Mouse (Mus musculus): ENCODE results near the gene Eif4a1. TPM values are rescaled to one million over a fixed set of nuclear protein-coding genes. Genes with fewer than 3 reads are reported as not detected.

The Eif4a1 gene
- 347 and 357 TPM in 2 replicates for polyA plus RNA-seq (2015; fragmentation: Nextera tagmentation; extraction: Ambion mirVana)

DNA sequence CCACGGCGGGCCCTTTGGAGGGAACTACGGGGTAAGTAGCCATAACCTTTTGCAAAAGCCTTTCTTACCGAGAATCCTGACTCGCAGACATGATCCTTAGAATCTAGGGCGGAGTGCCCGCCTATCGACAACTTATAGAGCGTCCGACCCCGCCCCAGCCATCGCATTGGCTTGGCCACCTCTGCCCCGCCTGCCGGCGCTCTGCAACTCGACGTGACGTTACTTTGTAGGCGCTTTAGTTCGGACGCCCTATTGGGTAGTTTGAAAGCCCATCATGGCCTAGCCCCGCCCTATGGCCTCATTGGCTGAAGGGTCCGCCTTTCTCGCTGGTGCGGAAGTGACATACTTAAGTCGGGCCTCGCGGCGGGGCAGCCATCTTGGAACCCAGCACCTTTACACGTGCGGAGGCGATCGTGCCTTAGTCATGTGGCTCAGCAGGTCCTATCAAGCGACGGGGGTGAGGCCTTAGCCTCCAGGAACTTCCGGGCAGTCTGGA lies at the start of gene Eif4a1:
TSS of gene Eif4a1 (minus strand) at position 213 of the 496 bp plus-strand sequence.

DNA sequence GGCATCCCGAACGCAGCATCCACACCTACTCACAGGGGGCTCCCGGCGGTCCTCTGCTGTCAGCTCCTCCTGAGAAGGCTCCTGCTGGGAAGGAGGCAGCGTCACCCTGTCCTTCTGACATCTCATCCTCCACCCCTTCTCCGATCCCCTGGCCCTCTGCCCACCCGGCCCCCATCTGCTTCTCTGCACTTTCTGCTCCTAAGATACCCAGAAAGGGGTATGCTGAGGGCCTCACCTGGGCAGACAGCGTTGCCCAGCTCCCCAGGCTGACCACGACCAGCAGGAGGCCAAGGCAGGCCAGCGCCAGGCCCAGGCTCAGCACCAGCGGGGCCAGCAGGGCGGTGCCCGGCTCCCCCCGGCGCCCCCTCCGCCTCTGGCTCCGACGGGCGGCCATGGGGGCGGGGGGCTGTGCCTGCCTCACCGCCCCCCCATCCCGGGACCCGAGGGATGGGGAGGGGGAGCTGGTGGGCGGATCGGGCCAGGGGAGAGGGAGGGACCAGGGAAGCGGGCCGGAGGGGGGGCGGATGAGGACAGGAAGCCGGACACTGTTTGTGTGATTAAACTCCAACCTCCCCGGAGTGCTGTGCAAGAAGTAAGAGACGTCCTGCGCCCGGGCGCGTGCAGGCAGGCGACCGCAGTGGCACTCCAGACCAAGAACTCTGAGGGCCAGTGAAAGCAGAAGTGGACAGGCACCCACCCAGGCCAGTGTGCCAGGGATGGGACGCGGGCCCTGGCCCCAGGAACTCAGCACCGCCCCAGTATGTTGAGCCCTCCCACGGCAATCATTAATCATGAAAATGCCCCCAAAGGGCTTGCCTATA lies 23.3 kb upstream of the Eif4a1 start, which contains the start of the genes Tnfsf12 and Tnfsfm13:
TSS of gene Tnfsf12 (minus strand) at position 489 of the 821 bp plus-strand sequence.
TSS of gene Tnfsfm13 (minus strand) at position 738 of the 821 bp plus-strand sequence.

DNA sequence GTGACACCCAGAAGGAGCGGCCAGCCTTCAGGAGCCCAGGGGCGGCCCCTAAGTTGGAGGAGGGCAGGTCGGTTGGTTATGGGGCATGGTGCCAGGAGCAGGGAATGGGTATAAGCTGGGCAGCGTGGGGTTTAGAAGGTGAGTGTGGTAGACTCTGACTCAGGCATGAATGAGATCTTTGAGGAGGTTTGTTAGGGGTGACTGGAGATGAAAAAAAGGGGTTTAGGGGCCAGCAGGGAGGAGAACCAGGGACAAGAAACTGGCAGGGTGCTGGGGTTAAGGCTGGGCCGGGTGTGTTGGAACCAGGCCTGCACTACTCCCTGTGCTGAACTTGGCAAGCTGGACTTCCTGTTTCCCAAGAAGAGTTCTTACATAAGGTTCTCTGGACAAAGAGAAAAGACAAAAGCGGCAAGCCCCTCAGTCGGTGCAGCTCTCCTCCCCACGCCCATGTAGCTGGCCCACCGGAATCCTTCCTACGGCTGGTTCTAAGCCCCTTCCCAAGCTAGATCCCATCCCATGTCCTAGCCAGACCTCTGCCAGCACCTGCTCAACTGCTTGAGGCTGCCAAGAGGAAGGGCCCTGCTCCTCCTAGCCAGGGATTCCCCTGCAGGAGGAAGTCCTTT lies 13.4 kb upstream of the Eif4a1 start, which contains the start of gene Tnfsf13:
TSS of gene Tnfsf13 (minus strand) at position 259 of the 623 bp plus-strand sequence.

DNA sequence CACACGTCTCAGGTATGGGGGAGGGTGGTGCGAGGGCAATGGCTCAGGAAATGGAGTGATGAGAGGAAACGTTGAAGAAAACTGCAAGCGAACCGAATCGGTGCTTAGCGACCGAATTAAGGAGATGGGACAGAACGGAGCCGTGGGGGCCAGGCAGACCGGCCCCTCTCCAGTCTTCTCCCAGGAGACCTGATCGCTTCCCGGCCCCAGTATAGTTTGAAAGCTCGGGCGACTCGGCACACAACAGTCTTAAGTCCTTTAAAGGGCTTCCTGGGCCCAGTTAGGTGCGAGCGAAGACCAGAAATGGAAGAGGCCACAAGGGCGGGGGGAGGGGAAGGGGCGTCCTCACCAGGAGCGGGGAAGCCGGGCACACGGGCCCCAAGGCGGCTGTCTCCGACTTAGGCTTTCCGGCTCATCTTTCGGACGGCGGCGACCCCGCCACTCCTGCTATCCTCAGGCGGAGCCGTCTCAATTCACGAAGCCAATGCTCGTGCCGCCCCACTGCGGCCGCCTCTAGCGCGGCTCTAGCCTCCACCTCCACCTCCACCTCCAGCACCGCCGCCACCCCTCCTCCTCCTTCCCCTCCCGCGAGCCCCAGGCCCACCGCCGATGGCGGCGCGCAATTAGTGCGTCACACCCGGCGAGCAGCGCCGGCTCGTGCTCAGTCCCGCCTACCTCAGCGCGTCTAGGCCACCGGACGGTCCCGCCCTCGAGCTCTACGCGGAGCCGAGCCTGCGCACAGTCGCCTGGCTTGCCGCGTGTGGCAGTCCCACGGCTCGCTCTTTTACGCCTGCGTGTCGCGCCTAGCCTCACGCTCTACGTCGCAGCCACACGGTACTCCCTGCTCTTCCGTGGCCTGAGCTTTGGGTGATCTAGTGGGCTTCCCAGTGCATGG lies 9.3 kb upstream of the Eif4a1 start, which contains the start of gene Senp3:
TSS of gene Senp3 (minus strand) at position 771 of the 895 bp plus-strand sequence.

DNA sequence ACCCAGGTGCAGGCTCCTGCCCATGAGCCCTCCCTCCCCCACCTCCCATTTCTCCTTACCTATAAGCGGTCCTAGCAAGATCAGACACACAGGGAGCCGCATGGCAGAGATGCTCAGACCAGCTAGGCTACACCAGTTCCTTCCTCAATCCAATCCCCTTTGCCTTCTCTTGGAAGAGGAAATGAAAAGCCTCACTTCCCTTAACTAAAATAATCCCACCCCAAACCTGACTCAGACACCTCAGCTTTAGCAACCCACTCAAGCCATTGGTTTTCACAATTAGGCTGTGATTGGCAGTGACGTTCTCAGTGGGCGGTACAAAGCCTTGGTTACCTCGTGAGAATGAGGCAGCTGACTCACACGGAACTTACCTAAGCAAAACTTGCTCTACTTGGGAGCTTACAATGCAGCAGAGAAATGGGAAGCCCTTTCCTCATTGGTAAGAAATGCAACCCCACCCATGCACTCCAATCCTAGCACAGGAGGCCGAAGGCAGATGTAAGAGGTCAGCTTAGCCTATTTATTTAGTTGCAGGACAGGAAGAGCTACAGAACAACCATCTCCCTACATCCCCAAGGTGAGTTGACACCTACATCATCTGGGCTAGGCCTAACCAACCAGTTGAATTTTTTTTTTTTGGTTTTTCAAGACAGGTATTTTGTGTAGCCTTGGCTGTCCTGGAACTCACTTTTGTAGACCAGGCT lies 6.1 kb downstream of the Eif4a1 start, which contains the start of gene Cd68:
TSS of gene Cd68 (minus strand) at position 193 of the 704 bp plus-strand sequence.

DNA sequence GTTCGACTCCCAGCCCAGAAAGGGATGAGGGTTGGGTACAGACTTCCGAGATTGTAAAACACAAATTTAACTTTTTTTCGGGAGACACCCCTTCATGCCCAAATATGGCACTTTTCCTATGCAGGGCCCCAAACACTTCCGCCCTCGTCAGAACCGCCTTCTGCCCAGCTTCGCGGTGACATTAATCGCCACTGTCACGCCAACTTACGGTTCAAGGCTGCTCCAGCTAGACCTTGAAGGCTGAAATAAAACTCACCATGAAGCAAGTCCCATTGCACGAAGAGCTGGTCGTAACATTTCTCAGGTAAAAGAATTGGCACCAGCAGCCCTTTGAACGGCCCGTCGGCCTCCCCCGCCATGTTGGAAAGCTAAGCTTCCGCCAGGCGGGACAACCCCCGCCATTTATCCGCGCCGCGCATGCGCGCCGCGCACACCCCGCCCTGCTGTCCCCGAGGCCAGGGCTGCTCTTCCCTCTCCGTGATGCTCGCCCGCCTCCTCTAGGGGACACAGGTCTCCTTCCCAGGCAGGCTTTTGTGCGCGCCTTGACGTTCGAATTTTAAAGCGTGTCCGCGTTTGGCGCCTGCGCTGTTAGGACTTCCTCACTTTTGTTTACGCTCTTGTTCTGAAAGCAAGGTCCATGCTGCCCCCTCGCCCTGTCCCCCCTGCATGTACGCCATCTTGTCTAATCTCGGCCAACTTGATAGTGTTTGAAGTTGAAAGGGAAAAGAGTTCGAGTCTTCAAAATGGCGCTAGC lies 9.8 kb downstream of the Eif4a1 start, which contains the start of gene Mpdu1:
TSS of gene Mpdu1 (minus strand) at position 430 of the 754 bp plus-strand sequence.

DNA sequence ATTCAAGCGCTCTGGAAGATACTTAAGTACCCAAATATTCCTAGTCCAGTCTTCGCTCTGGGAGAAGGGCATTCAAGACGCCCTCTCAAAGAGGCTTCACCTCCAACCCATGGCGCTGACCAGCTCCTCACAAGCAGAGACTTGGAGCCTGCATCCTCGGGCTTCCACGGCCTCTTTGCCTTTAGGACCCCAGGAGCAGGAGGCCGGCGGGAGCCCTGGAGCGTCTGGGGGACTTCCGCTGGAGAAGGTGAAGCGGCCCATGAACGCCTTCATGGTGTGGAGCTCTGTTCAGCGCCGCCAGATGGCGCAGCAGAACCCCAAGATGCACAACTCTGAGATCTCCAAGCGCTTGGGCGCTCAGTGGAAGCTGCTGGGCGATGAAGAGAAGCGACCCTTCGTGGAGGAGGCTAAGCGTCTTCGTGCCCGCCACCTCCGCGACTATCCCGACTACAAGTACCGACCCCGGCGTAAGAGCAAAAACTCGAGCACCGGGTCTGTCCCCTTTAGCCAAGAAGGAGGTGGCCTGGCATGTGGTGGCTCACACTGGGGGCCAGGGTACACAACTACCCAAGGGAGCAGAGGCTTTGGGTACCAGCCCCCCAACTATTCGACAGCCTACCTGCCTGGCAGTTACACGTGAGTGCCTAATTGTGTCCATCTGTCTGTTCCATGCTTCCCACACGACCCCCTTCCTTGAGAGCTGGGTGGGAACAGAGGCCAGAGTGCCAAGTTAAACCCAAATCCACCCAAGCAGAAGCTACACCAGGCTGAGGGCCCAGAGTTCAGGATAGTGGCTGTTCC lies 16.8 kb downstream of the Eif4a1 start, which contains the start of gene Sox15:
TSS of gene Sox15 (plus strand) at position 51 of the 801 bp plus-strand sequence.

DNA sequence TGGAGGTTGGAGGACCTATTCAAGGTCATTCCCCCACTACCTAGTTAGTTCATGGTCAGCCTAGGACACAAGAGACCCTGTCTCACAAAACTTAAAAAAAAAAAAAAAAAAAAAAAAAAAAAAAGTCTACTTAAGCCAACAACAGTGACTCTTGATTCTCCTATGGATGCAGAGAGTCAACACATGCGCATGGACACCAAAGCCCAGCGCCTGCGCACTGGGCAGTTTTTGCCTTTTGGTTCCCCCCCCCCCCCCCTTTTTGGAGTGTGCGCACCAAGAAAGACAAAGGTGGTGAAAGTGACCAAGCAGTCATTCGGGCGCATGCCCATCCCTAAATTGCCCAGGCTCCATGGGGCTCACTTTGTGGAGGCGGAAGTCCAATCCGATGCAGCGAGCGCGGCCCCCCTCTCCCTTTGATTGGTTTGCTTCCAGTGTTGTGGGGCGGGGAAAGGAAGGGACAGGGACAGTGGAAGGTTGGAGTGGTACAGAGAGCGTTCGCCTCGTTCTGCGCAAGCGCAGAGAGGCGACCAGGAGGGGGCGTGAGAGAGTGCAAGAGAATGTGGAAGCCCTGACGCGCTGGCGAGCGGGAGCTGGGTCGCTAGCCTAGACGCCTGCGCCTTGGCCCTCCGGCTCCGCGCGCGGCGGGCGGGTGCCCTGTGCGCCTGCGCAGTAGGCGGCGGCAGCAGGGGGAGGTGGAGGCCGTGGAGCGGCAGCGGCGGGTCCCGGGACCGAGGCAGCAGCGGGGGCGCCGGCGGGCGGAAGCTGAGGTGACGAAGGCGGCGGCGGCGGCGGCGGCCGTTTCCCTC lies 39.7 kb downstream of the Eif4a1 start, which contains the start of gene Fxr2:
TSS of gene Fxr2 (plus strand) at position 707 of the 806 bp plus-strand sequence.

DNA sequence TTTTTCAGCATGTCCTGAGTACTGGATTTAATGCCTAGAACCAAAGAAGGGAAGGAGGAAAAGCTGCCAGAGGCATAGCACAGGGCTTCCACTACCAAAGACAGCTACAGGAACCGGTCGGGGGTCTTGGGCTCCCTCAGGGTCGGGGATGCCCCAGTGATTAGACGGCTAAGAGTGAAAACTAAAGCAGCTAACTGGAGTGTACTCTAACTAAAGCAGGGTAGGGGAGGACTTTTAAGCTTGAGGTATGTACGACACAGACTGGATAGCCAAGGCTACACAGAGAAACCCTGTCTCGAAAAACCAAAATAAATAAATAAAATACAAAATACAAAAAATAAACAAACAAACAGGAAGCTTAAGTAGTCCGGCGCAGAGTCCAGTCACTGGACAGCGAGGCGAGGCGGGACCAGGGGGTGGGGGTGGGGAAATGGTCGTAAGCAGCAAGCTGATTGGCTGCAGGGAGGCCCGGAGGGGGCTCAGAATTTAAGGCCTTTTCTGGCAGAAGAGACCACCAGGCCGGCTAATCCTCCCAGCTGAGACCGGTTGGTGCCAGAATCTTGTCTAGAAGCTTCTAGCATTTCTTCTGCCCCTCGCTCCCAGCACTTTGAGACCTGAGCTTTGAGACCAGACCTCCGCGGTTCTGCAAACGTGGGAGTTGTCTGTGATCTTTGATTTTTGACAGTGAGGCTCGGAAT lies 50.5 kb downstream of the Eif4a1 start, which contains the start of gene Sat2:
TSS of gene Sat2 (plus strand) at position 454 of the 698 bp plus-strand sequence.

DNA sequence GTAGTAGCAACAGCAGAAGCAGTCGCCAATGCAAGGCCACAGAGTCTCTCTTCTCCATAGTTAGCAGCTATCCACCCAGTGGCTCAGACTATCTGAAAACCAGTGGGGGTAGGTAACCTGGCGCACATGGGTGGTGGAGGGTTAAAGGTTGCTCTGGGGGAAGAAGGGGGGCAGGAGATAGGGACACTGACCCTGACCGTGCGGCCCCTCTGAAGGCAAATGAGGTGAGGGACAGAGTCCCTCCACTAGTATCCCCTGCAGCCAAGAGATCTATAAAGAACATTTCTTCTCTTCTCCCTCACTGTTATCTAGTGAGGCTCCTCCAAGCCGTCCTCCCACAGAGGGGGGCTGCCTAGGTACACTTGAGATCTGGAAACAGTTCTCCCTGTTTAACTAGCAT lies 54.4 kb downstream of the Eif4a1 start, which contains the start of gene Shbg:
TSS of gene Shbg (minus strand) at position 101 of the 400 bp plus-strand sequence.

MicroRNAs within 50 kb of the gene (microRNA counts, 519-probe panel; counts per million panel counts)
- microRNA mmu-miR-1934 (40.5 counts per million), microRNA mmu-miR-467f (3,049 counts per million, percentile 14 among the panel's probes with 10 or more counts)

Small RNAs within 50 kb of the gene (microRNA-seq; reads per million reads assigned to microRNA genes)
- gene Mir1934 (1.2 reads per million), gene Mir467f (not detected)

Other genes with a start within 250 kb of the Eif4a1 start
- 2.8 and 4.7 TPM in 2 replicates for gene Dnah2, start 123.3 kb downstream of the Eif4a1 start, polyA plus RNA-seq (2015; fragmentation: Nextera tagmentation; extraction: Ambion mirVana)
- gene Efnb3, start 112.2 kb downstream of the Eif4a1 start, polyA plus RNA-seq (2015; fragmentation: Nextera tagmentation; extraction: Ambion mirVana): 132 and 148 TPM in 2 replicates
- gene Wrap53, start 92.2 kb downstream of the Eif4a1 start, polyA plus RNA-seq (2015; fragmentation: Nextera tagmentation; extraction: Ambion mirVana): 12.1 and 13.1 TPM in 2 replicates
- 31.4 and 33.8 TPM in 2 replicates for gene Trp53, start 92.1 kb downstream of the Eif4a1 start, polyA plus RNA-seq (2015; fragmentation: Nextera tagmentation; extraction: Ambion mirVana)
- gene Atp1b2, start 66.5 kb downstream of the Eif4a1 start, polyA plus RNA-seq (2015; fragmentation: Nextera tagmentation; extraction: Ambion mirVana): 226 and 228 TPM in 2 replicates
- gene Shbg, start 54.5 kb downstream of the Eif4a1 start, polyA plus RNA-seq (2015; fragmentation: Nextera tagmentation; extraction: Ambion mirVana): not detected in 2 replicates
- 29.9 and 31.5 TPM in 2 replicates for gene Sat2, start 50.4 kb downstream of the Eif4a1 start, polyA plus RNA-seq (2015; fragmentation: Nextera tagmentation; extraction: Ambion mirVana)
- gene Fxr2, start 39.4 kb downstream of the Eif4a1 start, polyA plus RNA-seq (2015; fragmentation: Nextera tagmentation; extraction: Ambion mirVana): 29.7 and 32.1 TPM in 2 replicates
- 0.36 and 0.46 TPM in 2 replicates for gene Sox15, start 17.1 kb downstream of the Eif4a1 start, polyA plus RNA-seq (2015; fragmentation: Nextera tagmentation; extraction: Ambion mirVana)
- 113 and 114 TPM in 2 replicates for gene Mpdu1, start 9.8 kb downstream of the Eif4a1 start, polyA plus RNA-seq (2015; fragmentation: Nextera tagmentation; extraction: Ambion mirVana)
- gene Cd68, start 6.3 kb downstream of the Eif4a1 start, polyA plus RNA-seq (2015; fragmentation: Nextera tagmentation; extraction: Ambion mirVana): 14.1 and 18.7 TPM in 2 replicates
- gene Senp3, start 9.7 kb upstream of the Eif4a1 start, polyA plus RNA-seq (2015; fragmentation: Nextera tagmentation; extraction: Ambion mirVana): 69.5 and 74.3 TPM in 2 replicates
- 0.92 and 0.93 TPM in 2 replicates for gene Tnfsf13, start 13.4 kb upstream of the Eif4a1 start, polyA plus RNA-seq (2015; fragmentation: Nextera tagmentation; extraction: Ambion mirVana)
- 7.0 TPM in 2 replicates for gene Tnfsf12, start 23.4 kb upstream of the Eif4a1 start, polyA plus RNA-seq (2015; fragmentation: Nextera tagmentation; extraction: Ambion mirVana)
- gene Tnfsfm13, start 23.7 kb upstream of the Eif4a1 start, polyA plus RNA-seq (2015; fragmentation: Nextera tagmentation; extraction: Ambion mirVana): 1.3 and 3.3 TPM in 2 replicates
- gene Polr2a, start 86.2 kb upstream of the Eif4a1 start, polyA plus RNA-seq (2015; fragmentation: Nextera tagmentation; extraction: Ambion mirVana): 9.6 and 10.9 TPM in 2 replicates
- gene Slc35g3, start 89.5 kb upstream of the Eif4a1 start, polyA plus RNA-seq (2015; fragmentation: Nextera tagmentation; extraction: Ambion mirVana): 0.09 and 0.15 TPM in 2 replicates
- 4.9 and 6.8 TPM in 2 replicates for gene Zbtb4, start 93.5 kb upstream of the Eif4a1 start, polyA plus RNA-seq (2015; fragmentation: Nextera tagmentation; extraction: Ambion mirVana)
- gene Chrnb1, start 123.5 kb upstream of the Eif4a1 start, polyA plus RNA-seq (2015; fragmentation: Nextera tagmentation; extraction: Ambion mirVana): 1.3 and 1.5 TPM in 2 replicates
- gene Fgf11, start 129.4 kb upstream of the Eif4a1 start, polyA plus RNA-seq (2015; fragmentation: Nextera tagmentation; extraction: Ambion mirVana): 7.1 and 8.5 TPM in 2 replicates
- 1.2 and 1.6 TPM in 2 replicates for gene Tmem102, start 133.2 kb upstream of the Eif4a1 start, polyA plus RNA-seq (2015; fragmentation: Nextera tagmentation; extraction: Ambion mirVana)
- gene Gm39566, start 142.9 kb upstream of the Eif4a1 start, polyA plus RNA-seq (2015; fragmentation: Nextera tagmentation; extraction: Ambion mirVana): not detected in 2 replicates
- not detected in 2 replicates for gene Spem2, start 146.0 kb upstream of the Eif4a1 start, polyA plus RNA-seq (2015; fragmentation: Nextera tagmentation; extraction: Ambion mirVana)
- gene Spem1, start 149.8 kb upstream of the Eif4a1 start, polyA plus RNA-seq (2015; fragmentation: Nextera tagmentation; extraction: Ambion mirVana): not detected in 2 replicates
- 25.7 and 29.7 TPM in 2 replicates for gene Nlgn2, start 165.4 kb upstream of the Eif4a1 start, polyA plus RNA-seq (2015; fragmentation: Nextera tagmentation; extraction: Ambion mirVana)
- gene Tmem256, start 166.1 kb upstream of the Eif4a1 start, polyA plus RNA-seq (2015; fragmentation: Nextera tagmentation; extraction: Ambion mirVana): 452 and 485 TPM in 2 replicates
- 32.3 and 33.8 TPM in 2 replicates for gene Plscr3, start 174.0 kb upstream of the Eif4a1 start, polyA plus RNA-seq (2015; fragmentation: Nextera tagmentation; extraction: Ambion mirVana)
- 0.15 TPM in 1 of 2 replicates, not detected in the other for gene Tnk1, start 186.3 kb upstream of the Eif4a1 start, polyA plus RNA-seq (2015; fragmentation: Nextera tagmentation; extraction: Ambion mirVana)
- not detected in 2 replicates for gene Tmem95, start 205.6 kb upstream of the Eif4a1 start, polyA plus RNA-seq (2015; fragmentation: Nextera tagmentation; extraction: Ambion mirVana)
- 2.1 and 2.2 TPM in 2 replicates for gene Kctd11, start 209.0 kb upstream of the Eif4a1 start, polyA plus RNA-seq (2015; fragmentation: Nextera tagmentation; extraction: Ambion mirVana)
- 0.10 and 0.15 TPM in 2 replicates for gene Acap1, start 223.1 kb upstream of the Eif4a1 start, polyA plus RNA-seq (2015; fragmentation: Nextera tagmentation; extraction: Ambion mirVana)
- gene 2810408A11Rik, start 228.6 kb upstream of the Eif4a1 start, polyA plus RNA-seq (2015; fragmentation: Nextera tagmentation; extraction: Ambion mirVana): 3.0 and 3.2 TPM in 2 replicates
- gene Neurl4, start 228.6 kb upstream of the Eif4a1 start, polyA plus RNA-seq (2015; fragmentation: Nextera tagmentation; extraction: Ambion mirVana): 13.0 and 19.0 TPM in 2 replicates
- 48.2 and 58.8 TPM in 2 replicates for gene Gps2, start 241.5 kb upstream of the Eif4a1 start, polyA plus RNA-seq (2015; fragmentation: Nextera tagmentation; extraction: Ambion mirVana)
- gene Eif5a, start 249.5 kb upstream of the Eif4a1 start, polyA plus RNA-seq (2015; fragmentation: Nextera tagmentation; extraction: Ambion mirVana): 1,029 and 1,041 TPM in 2 replicates